Mouse (Mus musculus): ENCODE measurements around the gene Mansc4. TPM values are rescaled to one million over a fixed set of nuclear protein-coding genes. Genes with fewer than 3 reads are reported as not detected.

Gene Mansc4
- total RNA-seq (2014; rRNA removed): 0.40 and 1.7 TPM in 2 replicates
- polyA plus RNA-seq (2015; fragmentation: Nextera tagmentation; extraction: Ambion mirVana): 1.4 and 2.0 TPM in 2 replicates

- 0 out of 2 replicates have a peak within 1 kb of the TSS, but pooled peaks have one; percentile 14 for H3K4me3 ChIP-seq (ENCODE audit: low read length)
- no peak for ATAC-seq
- TF ChIP-seq CTCF (IDR thresholded peaks at IDR 0.05; ENCODE audit: low read depth): no peak
- no peak within 1 kb of the TSS for H3K27ac ChIP-seq
- H3K36me3 ChIP-seq (ENCODE audit: insufficient read depth, low read length): no peaks in the 10 kb centered on the region
- H3K4me2 ChIP-seq (ENCODE audit: low read depth, low read length): peak within 1 kb of the TSS; percentile 48
- DNase-seq (ENCODE audit: low spot score): peak; percentile 44
- H3K27me3 ChIP-seq (ENCODE audit: insufficient read depth, low read length): no peaks in the 10 kb centered on the region
- WGBS: 8% methylated on average over 20 of the region's 20 CpGs
- H3K4me1 ChIP-seq (ENCODE audit: insufficient read depth, low read length): peaks cover 5% of the 10 kb centered on the region; the same call in 1 of the 2 replicates
- 0 out of 2 replicates have a peak within 1 kb of the TSS, but pooled peaks have one; percentile 25 for H3K9ac ChIP-seq (replicated peaks; ENCODE audit: low read length)
- H3K9me3 ChIP-seq (ENCODE audit: low read length): no peaks in the 10 kb centered on the region
These were observed at the start of gene Mansc4 for GRCm38 (mm10) chr6:147086594-147087225. Gene Mansc4 (minus strand): TSS chr6:147087032.

GRCm38 (mm10) chr6:147127239-147127638 is 40.4 kb upstream of the Mansc4 start:
- H3K4me3 ChIP-seq (ENCODE audit: low read length): no peak overlapping the region
- no peaks in the 10 kb centered on the region for H3K4me1 ChIP-seq (ENCODE audit: insufficient read depth, low read length)
- H3K9me3 ChIP-seq (ENCODE audit: low read length): no peaks in the 10 kb centered on the region
- no peak overlapping the region for H3K27ac ChIP-seq
- H3K36me3 ChIP-seq (ENCODE audit: insufficient read depth, low read length): no peaks in the 10 kb centered on the region
- no peak overlapping the region for H3K4me2 ChIP-seq (ENCODE audit: low read depth, low read length)
- no peaks in the 10 kb centered on the region for H3K27me3 ChIP-seq (ENCODE audit: insufficient read depth, low read length)
- H3K9ac ChIP-seq (replicated peaks; ENCODE audit: low read length): no peak overlapping the region
- ATAC-seq (no peak), DNase-seq (ENCODE audit: low spot score) (no peak)
- TF ChIP-seq CTCF (IDR thresholded peaks at IDR 0.05; ENCODE audit: low read depth): no peak
- WGBS: 77% methylated on average over 10 of the region's 10 CpGs

GRCm38 (mm10) chr6:147121320-147121719 is 34.5 kb upstream of the Mansc4 start:
- H3K9me3 ChIP-seq (ENCODE audit: low read length): no peaks in the 10 kb centered on the region
- H3K4me2 ChIP-seq (ENCODE audit: low read depth, low read length): no peak overlapping the region
- ATAC-seq (no peak), DNase-seq (ENCODE audit: low spot score) (no peak)
- no peaks in the 10 kb centered on the region for H3K4me1 ChIP-seq (ENCODE audit: insufficient read depth, low read length)
- no peak for TF ChIP-seq CTCF (IDR thresholded peaks at IDR 0.05; ENCODE audit: low read depth)
- WGBS: 50% methylated on average over 6 of the region's 6 CpGs
- H3K27ac ChIP-seq: no peak overlapping the region
- no peak overlapping the region for H3K9ac ChIP-seq (replicated peaks; ENCODE audit: low read length)
- H3K4me3 ChIP-seq (ENCODE audit: low read length): no peak overlapping the region
- H3K36me3 ChIP-seq (ENCODE audit: insufficient read depth, low read length): no peaks in the 10 kb centered on the region
- no peaks in the 10 kb centered on the region for H3K27me3 ChIP-seq (ENCODE audit: insufficient read depth, low read length)

GRCm38 (mm10) chr6:147118190-147118589 is 31.4 kb upstream of the Mansc4 start:
- no peaks in the 10 kb centered on the region for H3K9me3 ChIP-seq (ENCODE audit: low read length)
- no peak overlapping the region for H3K4me2 ChIP-seq (ENCODE audit: low read depth, low read length)
- no peaks in the 10 kb centered on the region for H3K36me3 ChIP-seq (ENCODE audit: insufficient read depth, low read length)
- no peaks in the 10 kb centered on the region for H3K4me1 ChIP-seq (ENCODE audit: insufficient read depth, low read length)
- ATAC-seq (no peak), DNase-seq (ENCODE audit: low spot score) (no peak)
- TF ChIP-seq CTCF (IDR thresholded peaks at IDR 0.05; ENCODE audit: low read depth): no peak
- no peaks in the 10 kb centered on the region for H3K27me3 ChIP-seq (ENCODE audit: insufficient read depth, low read length)
- WGBS: 88% methylated on average over 3 of the region's 3 CpGs
- H3K4me3 ChIP-seq (ENCODE audit: low read length): no peak overlapping the region
- H3K9ac ChIP-seq (replicated peaks; ENCODE audit: low read length): no peak overlapping the region
- no peak overlapping the region for H3K27ac ChIP-seq

GRCm38 (mm10) chr6:147117764-147118163 is 30.9 kb upstream of the Mansc4 start:
- H3K4me3 ChIP-seq (ENCODE audit: low read length): no peak overlapping the region
- no peaks in the 10 kb centered on the region for H3K9me3 ChIP-seq (ENCODE audit: low read length)
- ATAC-seq (no peak), DNase-seq (ENCODE audit: low spot score) (no peak)
- no peak for TF ChIP-seq CTCF (IDR thresholded peaks at IDR 0.05; ENCODE audit: low read depth)
- no peak overlapping the region for H3K9ac ChIP-seq (replicated peaks; ENCODE audit: low read length)
- no peaks in the 10 kb centered on the region for H3K4me1 ChIP-seq (ENCODE audit: insufficient read depth, low read length)
- H3K27ac ChIP-seq: no peak overlapping the region
- 94% methylated on average over 7 of the region's 7 CpGs for WGBS
- no peak overlapping the region for H3K4me2 ChIP-seq (ENCODE audit: low read depth, low read length)
- H3K36me3 ChIP-seq (ENCODE audit: insufficient read depth, low read length): no peaks in the 10 kb centered on the region
- H3K27me3 ChIP-seq (ENCODE audit: insufficient read depth, low read length): no peaks in the 10 kb centered on the region

- Histone ChIP-seq H3K27me3 (ENCODE audit: insufficient read depth, low read length) (no peaks in the 10 kb centered on the region), H3K4me1 (ENCODE audit: insufficient read depth, low read length) (no peaks in the 10 kb centered on the region), H3K4me2 (ENCODE audit: low read depth, low read length) (no peak overlapping the region), H3K9me3 (ENCODE audit: low read length) (no peaks in the 10 kb centered on the region), H3K27ac (no peak overlapping the region), H3K9ac (replicated peaks; ENCODE audit: low read length) (no peak overlapping the region), H3K4me3 (ENCODE audit: low read length) (no peak overlapping the region), H3K36me3 (ENCODE audit: insufficient read depth, low read length) (no peaks in the 10 kb centered on the region)
- ATAC-seq (peak; percentile 76), DNase-seq (ENCODE audit: low spot score) (peak; percentile 90)
- 8% methylated on average over 10 of the region's 10 CpGs for WGBS
- TF ChIP-seq CTCF (IDR thresholded peaks at IDR 0.05; ENCODE audit: low read depth): peak; percentile 88
These were observed 29.7 kb upstream of the Mansc4 start for GRCm38 (mm10) chr6:147116579-147116978.

GRCm38 (mm10) chr6:147109283-147109682 is 22.5 kb upstream of the Mansc4 start:
- no peak overlapping the region for H3K4me2 ChIP-seq (ENCODE audit: low read depth, low read length)
- WGBS: 86% methylated on average over 7 of the region's 7 CpGs
- no peak overlapping the region for H3K4me3 ChIP-seq (ENCODE audit: low read length)
- H3K27ac ChIP-seq: no peak overlapping the region
- H3K27me3 ChIP-seq (ENCODE audit: insufficient read depth, low read length): no peaks in the 10 kb centered on the region
- no peak for DNase-seq (ENCODE audit: low spot score)
- no peaks in the 10 kb centered on the region for H3K9me3 ChIP-seq (ENCODE audit: low read length)
- no peak overlapping the region for H3K9ac ChIP-seq (replicated peaks; ENCODE audit: low read length)
- no peaks in the 10 kb centered on the region for H3K4me1 ChIP-seq (ENCODE audit: insufficient read depth, low read length)
- ATAC-seq: no peak
- H3K36me3 ChIP-seq (ENCODE audit: insufficient read depth, low read length): peaks cover 27% of the 10 kb centered on the region; the same call in 1 of the 2 replicates
- no peak for TF ChIP-seq CTCF (IDR thresholded peaks at IDR 0.05; ENCODE audit: low read depth)
